Mouse (Mus musculus) midbrain, embryonic 13.5 days (tissue): ENCODE results near the gene Ifne. TPM values are rescaled to one million over a fixed set of nuclear protein-coding genes. Genes with fewer than 3 reads are reported as not detected.

Experiments
- ATAC-seq: fragments of 200-750 bp; cut with Nextera tagmentation; 2 replicates; pipeline ENCODE4 v1.8.0; 2017; ENCODE audit warnings: mild to moderate bottlenecking, moderate TSS enrichment, moderate library complexity
- H3K27ac ChIP-seq: fragments of 300-500 bp; sonication (generic); 2 replicates; pipeline ENCODE4 v1.5.1; 2015; ENCODE audit warnings: inconsistent platforms, mild to moderate bottlenecking, moderate library complexity
- H3K27me3 ChIP-seq: fragments of 300-500 bp; sonication (generic); 2 replicates; pipeline ENCODE4 v1.6.1; 2015; ENCODE audit warnings: mild to moderate bottlenecking, inconsistent platforms
- H3K36me3 ChIP-seq: fragments of 300-500 bp; sonication (generic); 2 replicates; pipeline ENCODE4 v1.6.1; 2015; ENCODE audit warnings: mild to moderate bottlenecking, inconsistent platforms
- H3K4me1 ChIP-seq: fragments of 300-500 bp; sonication (generic); replicated peaks from 2 replicates; pipeline ENCODE4 v1.6.1; 2015; ENCODE audit warnings: inconsistent platforms
- H3K4me2 ChIP-seq: fragments of 300-500 bp; sonication (generic); replicated peaks from 2 replicates; pipeline ENCODE4 v1.6.1; 2015; ENCODE audit warnings: moderate library complexity, mild to moderate bottlenecking, inconsistent platforms
- H3K4me3 ChIP-seq: fragments of 300-500 bp; sonication (generic); replicated peaks from 2 replicates; pipeline ENCODE4 v1.5.1; 2015; ENCODE audit warnings: mild to moderate bottlenecking, inconsistent platforms
- H3K9ac ChIP-seq: fragments of 300-500 bp; sonication (generic); replicated peaks from 2 replicates; pipeline ENCODE4 v1.6.1; 2015; ENCODE audit warnings: mild to moderate bottlenecking, inconsistent platforms
- H3K9me3 ChIP-seq: fragments of 300-500 bp; sonication (generic); 2 replicates; pipeline ENCODE4 v1.6.1; 2016; ENCODE audit warnings: mild to moderate bottlenecking, inconsistent platforms
- WGBS: fragments of 180-500 bp; shearing (Covaris S2); methylation state at CpG from one replicate; pipeline ENCODE4 v1.1.7; 2015; 5-methylcytosine and 5-hydroxymethylcytosine counted together
- polyA plus RNA-seq: library from polyadenylated mRNA; unstranded; fragments of >200 nt; fragmentation: Nextera tagmentation; extraction: Ambion mirVana; gene quantifications from 2 replicates; pipeline ENCODE4 v1.2.1, GENCODE M21; 2015

Ifne gene
- polyA plus RNA-seq, result not detected in 2 replicates

DNA sequence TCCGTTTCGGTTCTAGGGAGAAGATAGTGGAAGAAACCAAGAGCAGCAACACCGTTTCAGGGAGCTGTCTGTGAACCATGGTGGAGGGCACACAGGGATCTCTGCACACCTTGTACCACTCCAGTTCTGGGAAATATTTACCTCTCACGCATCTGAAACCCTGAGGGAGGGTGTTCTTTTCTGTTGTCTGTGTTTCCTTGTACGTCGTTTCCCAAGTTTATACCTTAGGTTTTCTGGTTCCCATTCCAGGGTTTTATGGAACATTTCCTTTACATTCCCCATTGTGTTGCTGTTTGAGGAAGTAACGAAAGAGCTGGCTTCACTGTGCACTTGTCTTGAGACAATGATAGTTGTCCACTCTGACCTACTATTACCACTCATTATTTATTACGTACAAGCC lies at the start of gene Ifne:
TSS of gene Ifne (minus strand) at position 101 of the 400 bp plus-strand sequence.
- Histone ChIP-seq H3K4me2 (no peak within 1 kb of the TSS), H3K4me1 (no peaks in the 10 kb centered on the region), H3K4me3 (no peak within 1 kb of the TSS), H3K27me3 (no peaks in the 10 kb centered on the region), H3K36me3 (no peaks in the 10 kb centered on the region), H3K9ac (no peak within 1 kb of the TSS), H3K27ac (no peak within 1 kb of the TSS), H3K9me3 (no peaks in the 10 kb centered on the region)
- ATAC-seq, result no peak
- 90% methylated on average over 8 of the region's 8 CpGs for whole genome bisulfite sequencing

GRCm38 (mm10) chr4:88928341-88929102 lies 48.5 kb upstream of the Ifne start:
- no peak overlapping the region for H3K9ac ChIP-seq
- H3K9me3 ChIP-seq, result peaks cover 3% of the 10 kb centered on the region; the same call in 1 of the 2 replicates
- H3K4me2 ChIP-seq, result no peak overlapping the region
- H3K27ac ChIP-seq, result no peak overlapping the region
- H3K4me1 ChIP-seq, result no peaks in the 10 kb centered on the region
- WGBS, result 90% methylated on average over 4 of the region's 4 CpGs
- no peaks in the 10 kb centered on the region for H3K36me3 ChIP-seq
- no peaks in the 10 kb centered on the region for H3K27me3 ChIP-seq
- no peak overlapping the region for H3K4me3 ChIP-seq
- no peak for ATAC-seq

DNA sequence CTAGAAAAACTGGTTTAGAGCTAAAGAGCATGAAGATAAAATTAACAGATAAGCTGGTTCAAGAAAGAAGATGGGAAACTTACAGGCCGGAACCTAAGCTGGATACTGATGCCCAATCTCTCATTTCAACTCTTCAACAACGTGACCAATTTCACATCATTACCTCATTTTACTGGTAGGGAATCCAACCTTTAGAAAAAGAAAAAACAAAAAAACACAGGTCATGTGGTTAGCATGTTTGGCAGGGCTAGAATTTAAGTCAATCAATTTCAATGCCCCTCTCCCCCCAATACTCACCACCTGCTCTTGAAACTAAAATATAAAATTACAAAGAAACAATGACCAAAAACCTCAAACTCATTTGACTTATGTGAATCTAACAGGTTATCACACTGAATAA lies 47.8 kb upstream of the Ifne start:
- no peaks in the 10 kb centered on the region for H3K27me3 ChIP-seq
- H3K27ac ChIP-seq, result no peak overlapping the region
- no peak overlapping the region for H3K4me3 ChIP-seq
- H3K4me2 ChIP-seq, result no peak overlapping the region
- H3K9ac ChIP-seq, result no peak overlapping the region
- H3K36me3 ChIP-seq, result no peaks in the 10 kb centered on the region
- H3K9me3 ChIP-seq, result peaks cover 3% of the 10 kb centered on the region; the same call in 1 of the 2 replicates
- ATAC-seq, result no peak
- 91% methylated on average over 2 of the region's 2 CpGs for WGBS
- H3K4me1 ChIP-seq, result no peaks in the 10 kb centered on the region

GRCm38 (mm10) chr4:88926637-88927036 lies 46.6 kb upstream of the Ifne start:
- no peaks in the 10 kb centered on the region for H3K27me3 ChIP-seq
- no peak overlapping the region for H3K4me3 ChIP-seq
- WGBS, result 100% methylated on average over 1 of the region's 1 CpGs
- no peaks in the 10 kb centered on the region for H3K4me1 ChIP-seq
- no peak overlapping the region for H3K9ac ChIP-seq
- H3K27ac ChIP-seq, result no peak overlapping the region
- H3K4me2 ChIP-seq, result no peak overlapping the region
- no peaks in the 10 kb centered on the region for H3K36me3 ChIP-seq
- H3K9me3 ChIP-seq, result peaks cover 3% of the 10 kb centered on the region; the same call in 1 of the 2 replicates
- ATAC-seq, result no peak

GRCm38 (mm10) chr4:88926082-88926481 lies 46.1 kb upstream of the Ifne start:
- no peaks in the 10 kb centered on the region for H3K27me3 ChIP-seq
- no peak overlapping the region for H3K4me2 ChIP-seq
- no peaks in the 10 kb centered on the region for H3K36me3 ChIP-seq
- WGBS, result 89% methylated on average over 1 of the region's 1 CpGs
- no peaks in the 10 kb centered on the region for H3K4me1 ChIP-seq
- H3K27ac ChIP-seq, result no peak overlapping the region
- peaks cover 3% of the 10 kb centered on the region; the same call in 1 of the 2 replicates for H3K9me3 ChIP-seq
- H3K4me3 ChIP-seq, result no peak overlapping the region
- no peak overlapping the region for H3K9ac ChIP-seq
- ATAC-seq, result no peak

- H3K27ac ChIP-seq, result no peak overlapping the region
- no peak for ATAC-seq
- 96% methylated on average over 2 of the region's 2 CpGs for WGBS
These were observed 45.5 kb upstream of the Ifne start for GRCm38 (mm10) chr4:88925456-88925855.

GRCm38 (mm10) chr4:88921280-88921679 lies 41.3 kb upstream of the Ifne start:
- no peak overlapping the region for H3K4me2 ChIP-seq
- no peaks in the 10 kb centered on the region for H3K4me1 ChIP-seq
- WGBS, result 94% methylated on average over 5 of the region's 5 CpGs
- no peak overlapping the region for H3K4me3 ChIP-seq
- no peaks in the 10 kb centered on the region for H3K36me3 ChIP-seq
- no peaks in the 10 kb centered on the region for H3K27me3 ChIP-seq
- no peak for ATAC-seq
- no peak overlapping the region for H3K27ac ChIP-seq
- no peak overlapping the region for H3K9ac ChIP-seq
- peaks cover 3% of the 10 kb centered on the region; the same call in 1 of the 2 replicates for H3K9me3 ChIP-seq

More at GRCm38 (mm10) chr4:88925456-88925855, 45.5 kb upstream of the Ifne start:
- no peaks in the 10 kb centered on the region for H3K4me1 ChIP-seq
- H3K9me3 ChIP-seq, result peaks cover 3% of the 10 kb centered on the region; the same call in 1 of the 2 replicates
- no peaks in the 10 kb centered on the region for H3K36me3 ChIP-seq
- no peaks in the 10 kb centered on the region for H3K27me3 ChIP-seq
- no peak overlapping the region for H3K4me2 ChIP-seq
- no peak overlapping the region for H3K9ac ChIP-seq
- H3K4me3 ChIP-seq, result no peak overlapping the region

DNA sequence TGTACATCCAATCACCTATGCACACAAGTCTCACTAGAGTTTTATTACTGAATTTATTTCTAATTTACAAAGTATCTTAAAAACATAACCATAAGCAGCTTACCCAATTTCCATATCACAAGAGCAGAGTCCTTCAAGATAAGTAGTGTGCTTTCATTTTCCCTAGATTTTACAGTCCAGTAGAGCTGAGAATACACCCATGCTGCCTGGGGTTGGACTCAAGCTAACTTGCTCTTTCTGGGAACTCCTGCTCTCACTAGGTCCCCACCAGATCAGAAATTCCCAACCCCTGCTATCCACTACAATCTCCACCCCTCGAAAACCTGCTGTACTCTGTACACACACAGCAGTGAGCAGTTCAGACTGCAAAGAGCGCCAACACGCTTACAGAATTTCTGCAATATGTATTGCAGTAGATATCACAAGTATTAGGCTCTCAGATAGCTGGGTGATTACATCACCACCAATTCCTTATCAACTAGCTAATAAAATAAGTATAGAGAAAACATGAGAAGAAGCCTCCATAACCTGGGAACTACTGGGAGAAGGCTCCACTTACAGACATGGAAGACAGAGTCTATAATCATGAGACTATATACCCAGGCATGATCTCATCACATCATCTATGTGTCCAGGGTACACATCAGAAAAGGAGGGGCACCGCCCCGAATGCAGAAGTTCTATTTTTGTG lies 37.9 kb upstream of the Ifne start:
- no peaks in the 10 kb centered on the region for H3K36me3 ChIP-seq
- H3K27ac ChIP-seq, result no peak overlapping the region
- H3K4me1 ChIP-seq, result no peaks in the 10 kb centered on the region
- no peak overlapping the region for H3K4me3 ChIP-seq
- no peak overlapping the region for H3K4me2 ChIP-seq
- 94% methylated on average over 5 of the region's 5 CpGs for WGBS
- H3K9ac ChIP-seq, result no peak overlapping the region
- no peaks in the 10 kb centered on the region for H3K9me3 ChIP-seq
- ATAC-seq, result no peak
- no peaks in the 10 kb centered on the region for H3K27me3 ChIP-seq

DNA sequence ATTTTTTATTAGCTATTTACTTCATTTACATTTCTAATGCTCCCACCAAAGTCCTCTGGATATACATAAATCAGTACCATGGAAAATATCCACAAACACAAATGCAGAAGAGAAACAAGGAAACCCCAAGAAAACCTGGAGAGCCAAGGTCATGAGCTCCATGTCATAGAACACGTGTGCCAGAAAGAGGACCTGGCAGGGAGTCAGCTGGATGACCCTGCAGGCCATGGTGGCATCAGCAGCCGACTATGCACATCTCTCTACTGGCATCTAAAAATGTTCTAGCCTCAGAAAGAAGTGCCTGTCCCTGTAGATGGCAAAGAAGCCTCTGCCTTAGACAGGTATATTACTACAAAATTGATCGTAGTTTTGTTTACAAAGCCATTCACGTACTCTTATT lies 36.3 kb upstream of the Ifne start:
- H3K4me1 ChIP-seq, result no peaks in the 10 kb centered on the region
- WGBS, result 81% methylated on average over 4 of the region's 4 CpGs

GRCm38 (mm10) chr4:88913984-88914383 lies 34.0 kb upstream of the Ifne start:
- ATAC-seq, result no peak
- no peak overlapping the region for H3K9ac ChIP-seq
- WGBS, result 87% methylated on average over 1 of the region's 1 CpGs
- no peaks in the 10 kb centered on the region for H3K36me3 ChIP-seq
- H3K4me3 ChIP-seq, result no peak overlapping the region
- H3K27me3 ChIP-seq, result no peaks in the 10 kb centered on the region
- H3K4me2 ChIP-seq, result no peak overlapping the region
- no peak overlapping the region for H3K27ac ChIP-seq
- H3K4me1 ChIP-seq, result no peaks in the 10 kb centered on the region
- no peaks in the 10 kb centered on the region for H3K9me3 ChIP-seq

More for the DNA sequence above, 36.3 kb upstream of the Ifne start:
- no peaks in the 10 kb centered on the region for H3K27me3 ChIP-seq
- no peak for ATAC-seq
- no peaks in the 10 kb centered on the region for H3K9me3 ChIP-seq
- H3K4me3 ChIP-seq, result no peak overlapping the region
- no peak overlapping the region for H3K9ac ChIP-seq
- H3K4me2 ChIP-seq, result no peak overlapping the region
- H3K27ac ChIP-seq, result no peak overlapping the region
- no peaks in the 10 kb centered on the region for H3K36me3 ChIP-seq

DNA sequence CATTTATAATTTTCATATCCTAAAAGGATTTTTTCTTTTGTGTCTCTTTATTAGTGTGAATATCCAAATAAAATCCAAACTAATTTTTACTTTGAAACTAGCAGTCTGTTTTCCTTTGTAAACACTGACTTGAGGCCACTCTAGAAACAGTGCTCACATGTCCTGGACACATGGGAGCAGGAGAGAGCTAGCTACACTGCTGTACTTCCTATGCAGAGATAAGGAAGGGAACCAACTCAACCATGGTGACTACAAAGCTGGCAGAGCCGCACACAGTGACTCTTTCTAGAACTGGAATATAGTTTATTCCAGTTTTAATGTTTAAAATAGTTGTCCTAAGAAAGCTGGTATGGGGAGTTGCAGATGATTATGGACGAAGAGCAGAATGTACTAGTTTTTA lies 32.9 kb upstream of the Ifne start:
- Histone ChIP-seq H3K4me2 (no peak overlapping the region), H3K4me3 (no peak overlapping the region), H3K9ac (no peak overlapping the region), H3K27me3 (no peaks in the 10 kb centered on the region), H3K27ac (no peak overlapping the region), H3K36me3 (no peaks in the 10 kb centered on the region), H3K4me1 (no peaks in the 10 kb centered on the region), H3K9me3 (no peaks in the 10 kb centered on the region)
- 88% methylated on average over 2 of the region's 2 CpGs for WGBS
- ATAC-seq, result no peak

- H3K27ac ChIP-seq, result no peak overlapping the region
- no peak overlapping the region for H3K9ac ChIP-seq
- H3K9me3 ChIP-seq, result no peaks in the 10 kb centered on the region
- no peak for ATAC-seq
- H3K4me2 ChIP-seq, result no peak overlapping the region
- H3K27me3 ChIP-seq, result no peaks in the 10 kb centered on the region
- H3K36me3 ChIP-seq, result no peaks in the 10 kb centered on the region
- 78% methylated on average over 9 of the region's 9 CpGs for WGBS
- no peak overlapping the region for H3K4me3 ChIP-seq
- no peaks in the 10 kb centered on the region for H3K4me1 ChIP-seq
These were observed 32.2 kb upstream of the Ifne start for GRCm38 (mm10) chr4:88912187-88912586.
